Mouse (Mus musculus): ENCODE measurements around the gene Tpcn2.

GRCm38 (mm10) chr7:145301008-145301340 lies 17.2 kb upstream of the Tpcn2 start:
- TF ChIP-seq EP300 (IDR thresholded peaks at IDR 0.05; ENCODE audit: low read depth): no peak
- no peak for TF ChIP-seq CTCF (IDR thresholded peaks at IDR 0.05; ENCODE audit: low read depth)

Data from liver, postnatal 0 days (tissue).